Mouse (Mus musculus) layer of hippocampus, postnatal 25 days (tissue): ENCODE results near the gene Ptpn11. TPM values are rescaled to one million over a fixed set of nuclear protein-coding genes. Genes with fewer than 3 reads are reported as not detected.

ENCODE experiments used
- DNase-seq, 2 experiments: peaks; one replicate each; pipeline ENCODE4 v3.0.0; 2022; ENCODE audit warnings: mixed read lengths in 2 of 2, low spot score in 1 of 2; ENCODE audit errors: extremely low spot score in 1 of 2
- total RNA-seq, 2 experiments: library from RNA; stranded (reverse); gene quantifications; 2 replicates each; pipeline ENCODE4 v1.2.3; 2021

Gene Ptpn11
- total RNA-seq, 2 experiments from 2014 or later, result 88.7 to 98.6 TPM

GRCm38 (mm10) chr5:121131801-121132200 lies 59.4 kb downstream of the Ptpn11 start:
- no peak for DNase-seq

DNA sequence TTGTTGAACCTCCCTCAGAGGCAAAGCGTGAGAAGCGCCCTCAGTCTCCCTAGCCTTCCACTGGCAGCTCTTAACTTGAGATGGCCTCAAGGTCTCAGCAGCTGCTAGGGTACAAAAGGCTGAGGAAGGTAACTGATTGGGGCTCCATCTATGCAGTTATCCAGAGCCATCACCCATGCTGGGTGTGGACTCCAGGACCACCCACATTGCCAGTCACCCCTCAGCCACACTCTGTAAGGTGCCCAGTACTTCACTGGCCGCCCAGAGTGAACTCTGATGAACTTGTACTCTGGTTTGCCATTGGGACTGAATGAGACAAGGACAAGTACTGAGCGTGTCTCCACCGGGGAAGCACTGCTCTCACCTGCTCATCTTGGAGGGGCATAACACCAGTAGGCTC lies 61.9 kb downstream of the Ptpn11 start:
- DNase-seq, result no peak

- no peak for DNase-seq
Measured at GRCm38 (mm10) chr5:121126051-121126450, 65.1 kb downstream of the Ptpn11 start.

DNA sequence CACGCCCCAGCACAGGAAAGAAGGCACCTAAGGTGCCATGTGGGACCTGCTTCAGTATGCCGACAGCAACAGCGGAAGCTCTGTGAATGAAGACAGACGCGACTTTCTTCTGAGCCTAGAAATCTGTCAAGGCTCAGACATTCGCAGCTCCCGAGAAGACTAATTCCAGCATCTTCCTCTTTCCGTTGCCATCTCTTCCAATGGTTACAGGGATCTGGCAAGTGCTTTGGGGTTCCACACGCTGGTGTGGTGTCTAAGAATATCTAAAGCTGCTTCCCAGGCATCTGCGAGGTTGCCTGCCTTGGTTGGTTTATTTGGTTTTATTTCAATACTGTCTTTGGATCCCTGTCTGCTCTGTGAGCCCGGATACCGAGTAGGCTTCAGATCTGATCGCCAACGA lies 65.6 kb downstream of the Ptpn11 start:
- no peak for DNase-seq

DNA sequence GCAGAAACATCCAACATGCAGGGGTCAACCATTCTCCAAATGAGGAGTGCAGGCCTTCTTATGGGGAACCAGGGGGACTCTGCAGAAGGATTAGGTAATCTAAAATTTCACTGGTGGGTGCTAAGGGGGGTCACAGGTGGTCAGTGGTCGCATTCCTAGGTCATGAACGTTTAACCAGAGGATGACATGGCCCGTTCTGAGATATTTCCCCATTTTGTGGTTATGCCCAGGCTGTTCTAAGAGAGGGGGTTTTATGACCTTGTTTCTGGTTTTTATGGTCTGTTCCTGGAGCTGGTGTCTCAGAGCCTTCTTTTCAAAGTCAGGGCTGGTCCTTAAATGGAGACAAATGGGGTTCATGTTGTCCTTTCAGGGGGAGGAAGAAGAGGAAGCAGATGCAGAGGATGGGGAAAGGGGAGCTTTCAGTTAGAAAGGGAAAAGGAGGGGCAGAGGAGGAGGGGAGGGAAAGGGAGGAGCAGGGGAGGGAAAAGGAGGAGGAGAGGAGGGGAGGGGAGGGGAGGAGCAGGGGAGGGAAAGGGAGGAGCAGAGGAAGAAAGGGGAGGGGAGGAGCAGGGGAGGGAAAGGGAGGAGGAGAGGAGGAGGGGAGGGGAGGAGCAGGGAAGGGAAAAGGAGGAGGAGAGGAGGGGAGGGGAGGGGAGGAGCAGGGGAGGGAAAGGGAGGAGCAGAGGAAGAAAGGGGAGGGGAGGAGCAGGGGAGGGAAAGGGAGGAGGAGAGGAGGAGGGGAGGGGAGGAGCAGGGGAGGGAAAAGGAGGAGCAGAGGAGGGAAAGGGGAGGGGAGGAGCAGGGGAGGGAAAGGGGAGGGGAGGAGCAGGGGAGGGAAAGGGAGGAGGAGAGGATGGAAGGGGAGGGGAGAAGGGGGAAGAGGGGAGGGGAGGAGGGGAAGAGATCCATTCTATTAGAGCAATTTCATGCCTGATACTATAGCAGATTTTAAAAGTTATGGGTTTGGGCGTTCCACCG lies 66.7 kb downstream of the Ptpn11 start:
- DNase-seq, result no peak

- DNase-seq, result no peak
Measured at GRCm38 (mm10) chr5:121123399-121123798, 67.8 kb downstream of the Ptpn11 start.

DNA sequence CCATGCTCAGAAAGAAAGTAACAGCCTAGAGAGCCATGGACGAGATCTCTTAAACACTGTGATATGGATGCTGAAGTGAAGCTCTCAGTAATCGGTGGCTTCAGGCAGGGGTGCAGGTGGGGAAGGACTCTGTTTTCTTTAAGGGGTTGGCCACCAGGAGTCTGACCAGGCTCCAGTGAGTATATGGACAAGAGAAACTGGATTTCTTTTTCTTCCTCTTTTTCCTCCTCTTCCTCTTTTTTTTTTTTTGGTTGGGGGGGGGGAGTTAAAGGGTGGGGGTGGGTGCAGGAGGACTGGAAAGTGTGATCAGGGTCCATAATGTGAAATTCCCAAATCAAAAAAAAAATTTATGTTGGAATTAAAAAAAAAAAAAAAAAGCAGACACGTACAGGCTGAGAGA lies 68.6 kb downstream of the Ptpn11 start:
- DNase-seq, result no peak

GRCm38 (mm10) chr5:121122036-121122435 lies 69.2 kb downstream of the Ptpn11 start:
- DNase-seq, result no peak

- DNase-seq, result no peak
Measured at GRCm38 (mm10) chr5:121119331-121120034, 71.7 kb downstream of the Ptpn11 start.

DNA sequence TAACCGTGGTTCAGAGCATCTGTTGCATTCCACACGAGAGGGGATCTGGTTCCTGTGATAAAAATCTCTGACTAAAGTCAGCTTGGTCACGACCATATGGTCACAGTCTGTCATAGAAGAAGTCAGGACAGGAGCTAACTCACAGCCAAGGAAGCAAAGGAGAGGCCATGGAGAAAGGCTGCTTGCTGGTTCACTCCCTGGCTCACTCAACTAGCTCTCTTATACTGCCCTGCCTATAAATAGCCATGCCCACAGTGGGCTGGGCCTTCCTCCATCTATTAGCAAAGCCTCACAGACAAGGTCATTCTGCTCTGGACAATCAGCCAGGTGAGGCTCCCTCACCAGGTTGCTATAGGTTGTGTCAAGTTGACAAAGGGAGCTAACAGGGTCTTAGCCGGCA lies 72.9 kb downstream of the Ptpn11 start:
- DNase-seq, result no peak

DNA sequence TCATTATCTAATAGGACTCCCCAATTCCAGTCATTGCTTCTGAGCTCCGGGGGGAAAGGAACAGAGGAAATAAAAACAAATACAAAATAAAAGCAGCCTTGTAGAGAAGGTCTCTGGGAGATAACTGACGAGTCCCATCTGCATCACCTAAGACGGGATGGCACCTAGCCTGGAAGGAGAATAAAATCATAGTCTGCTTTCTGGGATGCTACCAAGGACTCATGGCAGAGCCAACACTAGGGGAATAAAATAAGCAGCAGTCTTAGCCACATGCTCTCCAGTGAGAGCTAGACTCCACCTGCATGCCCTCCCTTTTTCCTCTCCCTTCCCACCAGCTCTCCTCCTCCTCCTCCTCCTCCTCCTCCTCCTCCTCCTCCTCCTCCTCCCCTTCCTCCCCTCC lies 74.3 kb downstream of the Ptpn11 start:
- no peak for DNase-seq

GRCm38 (mm10) chr5:121115391-121116157 lies 75.6 kb downstream of the Ptpn11 start:
- no peak for DNase-seq

- no peak for DNase-seq
Measured at GRCm38 (mm10) chr5:121114151-121114550, 77.0 kb downstream of the Ptpn11 start.

DNA sequence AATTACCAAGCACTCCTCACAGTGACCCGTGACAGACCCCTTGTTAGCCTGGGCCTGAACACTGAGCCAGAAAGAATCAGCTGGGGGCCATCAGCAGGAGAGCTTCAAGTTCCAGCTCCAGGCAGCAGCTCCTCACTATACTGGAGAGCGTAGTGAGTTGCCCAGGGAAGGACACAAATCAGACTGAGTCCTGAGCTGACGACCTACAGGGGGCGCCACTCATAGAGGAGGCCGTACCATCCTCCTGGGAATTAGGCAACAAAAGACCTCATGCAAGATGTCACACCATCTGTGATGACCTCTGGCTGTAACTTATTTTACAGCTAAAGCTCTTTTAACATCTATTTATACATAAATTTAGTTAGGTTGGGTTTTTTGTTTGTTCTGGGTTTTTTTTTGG lies 78.8 kb downstream of the Ptpn11 start:
- DNase-seq, result no peak

DNA sequence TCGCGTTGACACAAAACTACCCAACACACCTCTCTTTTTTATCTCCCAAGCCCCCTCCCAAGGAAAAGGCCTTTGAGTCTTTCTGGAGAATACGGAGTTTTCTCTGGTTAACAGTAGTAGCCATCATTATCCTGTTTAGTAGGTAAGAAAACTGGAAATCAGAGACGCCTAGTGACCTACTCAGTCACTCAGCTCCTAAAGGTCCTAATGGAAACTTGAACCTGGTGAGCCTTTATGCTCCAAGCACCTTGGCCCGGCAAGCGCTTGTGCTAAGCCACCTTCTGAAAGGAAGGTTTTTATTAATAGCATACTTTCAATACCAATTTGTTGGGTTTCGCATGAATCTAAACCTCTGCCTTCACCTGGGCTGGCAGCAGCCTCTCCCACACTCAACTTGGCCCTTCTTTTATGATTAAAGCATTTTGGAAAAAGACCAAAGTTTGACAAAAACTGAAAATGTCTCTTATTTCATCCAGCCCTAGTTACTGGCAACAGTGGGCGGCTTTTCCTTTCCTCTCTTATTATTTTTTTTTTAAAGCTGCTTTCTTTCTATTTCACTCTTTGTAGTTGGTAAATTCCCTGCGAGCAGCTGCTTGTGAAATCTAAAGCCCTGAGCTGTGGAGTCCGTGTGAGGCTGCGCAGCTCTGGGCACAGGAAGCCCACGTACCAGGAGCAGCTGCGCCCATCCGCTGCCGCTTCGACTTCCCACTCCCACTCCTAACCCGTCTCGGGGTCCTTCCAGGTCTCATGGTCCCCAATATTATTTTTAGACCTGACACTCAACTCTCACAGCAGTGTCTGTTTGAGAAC lies 79.9 kb downstream of the Ptpn11 start:
- no peak for DNase-seq

DNA sequence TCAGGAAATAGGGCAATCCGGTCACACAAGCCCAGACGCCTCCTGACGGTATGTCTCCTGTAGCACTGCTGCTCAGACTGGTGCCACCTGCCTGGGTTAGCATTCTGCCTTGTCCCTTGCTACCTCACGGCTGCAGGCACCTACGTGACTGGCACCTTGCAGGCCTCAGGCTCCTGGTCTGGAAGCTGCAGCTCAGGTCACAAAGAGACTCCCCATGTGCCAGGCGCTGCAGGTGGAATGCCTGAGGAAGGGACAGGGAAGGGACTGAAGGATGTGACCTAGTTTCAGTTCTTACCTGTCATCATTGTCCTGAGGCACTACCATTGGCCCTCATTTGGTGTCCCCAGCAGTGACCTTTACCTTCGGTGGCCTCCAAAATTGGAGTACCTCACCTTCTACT lies 82.0 kb downstream of the Ptpn11 start:
- no peak for DNase-seq

DNA sequence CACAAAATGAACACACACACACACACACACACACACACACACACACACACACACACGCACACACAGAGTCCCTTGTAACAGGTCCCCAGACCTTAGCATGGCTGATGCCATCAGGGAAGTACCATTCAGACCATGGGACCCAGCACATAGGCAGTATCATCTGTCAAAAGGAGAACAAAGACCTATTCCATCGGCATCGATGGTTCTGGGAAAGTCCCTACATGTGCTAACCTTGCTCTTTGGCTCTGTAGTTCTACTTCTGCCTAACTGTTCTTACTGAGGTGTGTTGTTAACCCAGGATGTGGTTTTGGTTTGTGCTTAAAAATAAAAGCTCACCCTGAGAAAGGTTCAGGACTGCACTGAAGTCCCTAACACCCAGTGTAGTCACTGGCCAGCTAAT lies 84.3 kb downstream of the Ptpn11 start:
- no peak for DNase-seq

DNA sequence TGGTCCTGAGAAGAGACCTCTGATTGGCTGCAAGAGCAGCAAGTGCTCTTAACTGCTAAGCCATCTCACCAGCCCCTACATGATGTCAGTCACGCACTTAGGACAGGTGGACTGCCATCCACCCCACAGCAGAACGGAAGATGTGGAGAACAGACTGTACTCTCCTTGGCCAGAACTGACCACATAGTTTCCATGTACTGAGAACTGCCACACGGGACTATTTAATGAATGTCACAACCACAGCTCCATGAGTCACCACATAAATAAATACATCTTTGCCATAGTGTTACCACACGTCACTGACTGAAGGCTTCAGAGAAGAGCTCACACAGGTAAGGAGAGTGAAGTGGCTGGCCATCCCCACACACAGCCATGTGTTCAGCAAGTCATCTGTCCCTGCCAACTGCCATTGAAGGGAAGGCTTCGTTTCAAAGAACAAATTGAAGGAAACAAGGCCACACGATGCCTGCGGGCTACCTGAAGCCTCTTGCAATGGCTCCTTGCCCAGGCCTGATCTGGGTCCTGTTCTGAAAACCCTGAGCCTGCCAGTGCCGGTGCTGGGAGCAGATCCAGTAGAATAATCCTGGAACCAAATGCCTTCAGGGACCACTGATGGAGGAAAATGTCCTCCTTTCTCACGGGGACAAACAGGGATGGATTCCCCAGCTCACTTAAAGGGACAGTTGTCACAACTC lies 90.2 kb downstream of the Ptpn11 start:
- DNase-seq, result no peak

- no peak for DNase-seq
Measured at GRCm38 (mm10) chr5:121100095-121100494, 91.1 kb downstream of the Ptpn11 start.
